Mouse (Mus musculus) kidney, embryonic 15.5 days (tissue): ENCODE results near the gene Cmss1. TPM values are rescaled to one million over a fixed set of nuclear protein-coding genes. Genes with fewer than 3 reads are reported as not detected.

ENCODE experiments used
- ATAC-seq: fragments of 200-750 bp; cut with Nextera tagmentation; replicated peaks from 2 replicates; pipeline ENCODE4 v1.8.0; 2017; ENCODE audit warnings: moderate TSS enrichment; ENCODE audit not compliant: low FRiP score
- H3K27ac ChIP-seq: fragments of 300-500 bp; sonication (generic); 2 replicates; pipeline ENCODE4 v1.5.1; 2015; ENCODE audit warnings: mild to moderate bottlenecking, inconsistent platforms
- H3K27me3 ChIP-seq: fragments of 300-500 bp; sonication (generic); 2 replicates; pipeline ENCODE4 v1.6.1; 2015; ENCODE audit warnings: inconsistent platforms
- H3K36me3 ChIP-seq: fragments of 300-500 bp; sonication (generic); 2 replicates; pipeline ENCODE4 v1.6.1; 2015; ENCODE audit warnings: inconsistent platforms
- H3K4me1 ChIP-seq: fragments of 300-500 bp; sonication (generic); 2 replicates; pipeline ENCODE4 v1.6.1; 2015; ENCODE audit warnings: inconsistent platforms
- H3K4me2 ChIP-seq: fragments of 300-500 bp; sonication (generic); 2 replicates; pipeline ENCODE4 v1.6.1; 2015; ENCODE audit warnings: moderate library complexity, mild to moderate bottlenecking, inconsistent platforms
- H3K4me3 ChIP-seq: fragments of 300-500 bp; sonication (generic); replicated peaks from 2 replicates; pipeline ENCODE4 v1.5.1; 2015; ENCODE audit warnings: mild to moderate bottlenecking, inconsistent platforms
- H3K9ac ChIP-seq: fragments of 300-500 bp; sonication (generic); 2 replicates; pipeline ENCODE4 v1.6.1; 2015; ENCODE audit warnings: mild to moderate bottlenecking, inconsistent platforms
- H3K9me3 ChIP-seq: fragments of 300-500 bp; sonication (generic); replicated peaks from 2 replicates; pipeline ENCODE4 v1.6.1; 2016; ENCODE audit warnings: inconsistent platforms
- WGBS: fragments of 180-500 bp; shearing (Covaris S2); methylation state at CpG from one replicate; pipeline ENCODE4 v1.1.7; 2015; ENCODE audit warnings: mixed read lengths; 5-methylcytosine and 5-hydroxymethylcytosine counted together
- polyA plus RNA-seq: library from polyadenylated mRNA; unstranded; fragments of >200 nt; fragmentation: Nextera tagmentation; extraction: Ambion mirVana; gene quantifications from 2 replicates; pipeline ENCODE4 v1.2.1, GENCODE M21; 2015

Cmss1 gene
- polyA plus RNA-seq, 1 experiment from 2014 or later = 60.8 TPM

- no peak overlapping the region for H3K4me2 ChIP-seq
- 0 out of 2 replicates have a peak overlapping the region, but pooled peaks have one; percentile 20 for H3K27ac ChIP-seq
- H3K9me3 ChIP-seq = no peaks in the 10 kb centered on the region
- no peak for ATAC-seq
- H3K36me3 ChIP-seq = no peaks in the 10 kb centered on the region
- no peak overlapping the region for H3K4me3 ChIP-seq
- peaks cover 6% of the 10 kb centered on the region for H3K27me3 ChIP-seq
- H3K9ac ChIP-seq = no peak overlapping the region
- WGBS = 73% methylated on average over 7 of the region's 7 CpGs
- peaks cover 56% of the 10 kb centered on the region for H3K4me1 ChIP-seq
Measured at GRCm38 (mm10) chr16:57364498-57364897, 242.2 kb downstream of the Cmss1 start.

- peak; percentile 78 for ATAC-seq
- Histone ChIP-seq H3K4me1 (peaks cover 45% of the 10 kb centered on the region), H3K4me2 (peak overlapping the region; percentile 41), H3K9me3 (no peaks in the 10 kb centered on the region), H3K9ac (no peak overlapping the region), H3K27ac (peak overlapping the region; percentile 25; the same call in 1 of the 2 replicates), H3K4me3 (no peak overlapping the region), H3K36me3 (no peaks in the 10 kb centered on the region), H3K27me3 (peaks cover 6% of the 10 kb centered on the region)
- 33% methylated on average over 18 of the region's 18 CpGs for WGBS
Measured at GRCm38 (mm10) chr16:57362679-57363401, 243.8 kb downstream of the Cmss1 start.

- no peaks in the 10 kb centered on the region for H3K36me3 ChIP-seq
- peaks cover 28% of the 10 kb centered on the region for H3K4me1 ChIP-seq
- peaks cover 6% of the 10 kb centered on the region for H3K27me3 ChIP-seq
- ATAC-seq = no peak
- H3K4me3 ChIP-seq = no peak overlapping the region
- no peaks in the 10 kb centered on the region for H3K9me3 ChIP-seq
- H3K9ac ChIP-seq = no peak overlapping the region
- H3K4me2 ChIP-seq = no peak overlapping the region
- 92% methylated on average over 3 of the region's 3 CpGs for WGBS
- no peak overlapping the region for H3K27ac ChIP-seq
Measured at GRCm38 (mm10) chr16:57360785-57361184, 245.9 kb downstream of the Cmss1 start.

GRCm38 (mm10) chr16:57359251-57359650 is 247.4 kb downstream of the Cmss1 start:
- no peak overlapping the region for H3K27ac ChIP-seq
- 89% methylated on average over 10 of the region's 10 CpGs for WGBS
- H3K27me3 ChIP-seq = peaks cover 6% of the 10 kb centered on the region
- H3K4me3 ChIP-seq = no peak overlapping the region
- no peaks in the 10 kb centered on the region for H3K36me3 ChIP-seq
- H3K9ac ChIP-seq = no peak overlapping the region
- no peak overlapping the region for H3K4me2 ChIP-seq
- ATAC-seq = no peak
- no peaks in the 10 kb centered on the region for H3K9me3 ChIP-seq
- peaks cover 19% of the 10 kb centered on the region for H3K4me1 ChIP-seq

GRCm38 (mm10) chr16:57357011-57357410 is 249.7 kb downstream of the Cmss1 start:
- peaks cover 7% of the 10 kb centered on the region for H3K4me1 ChIP-seq
- no peaks in the 10 kb centered on the region for H3K36me3 ChIP-seq
- H3K27ac ChIP-seq = no peak overlapping the region
- H3K27me3 ChIP-seq = peaks cover 6% of the 10 kb centered on the region
- H3K4me2 ChIP-seq = no peak overlapping the region
- H3K9ac ChIP-seq = no peak overlapping the region
- H3K4me3 ChIP-seq = no peak overlapping the region
- WGBS = 88% methylated on average over 6 of the region's 6 CpGs
- no peaks in the 10 kb centered on the region for H3K9me3 ChIP-seq
- ATAC-seq = no peak

- no peaks in the 10 kb centered on the region for H3K36me3 ChIP-seq
- H3K4me3 ChIP-seq = no peak overlapping the region
- ATAC-seq = no peak
- H3K9me3 ChIP-seq = no peaks in the 10 kb centered on the region
- H3K4me2 ChIP-seq = no peak overlapping the region
- H3K9ac ChIP-seq = no peak overlapping the region
- WGBS = 52% methylated on average over 6 of the region's 6 CpGs
- H3K4me1 ChIP-seq = peaks cover 7% of the 10 kb centered on the region
- H3K27ac ChIP-seq = no peak overlapping the region
- H3K27me3 ChIP-seq = peaks cover 6% of the 10 kb centered on the region
Measured at GRCm38 (mm10) chr16:57356454-57356853, 250.2 kb downstream of the Cmss1 start.

- H3K27ac ChIP-seq = no peak overlapping the region
- no peaks in the 10 kb centered on the region for H3K27me3 ChIP-seq
- WGBS = 54% methylated on average over 6 of the region's 6 CpGs
- H3K4me2 ChIP-seq = no peak overlapping the region
- H3K9me3 ChIP-seq = no peaks in the 10 kb centered on the region
- no peaks in the 10 kb centered on the region for H3K36me3 ChIP-seq
- H3K4me1 ChIP-seq = peaks cover 9% of the 10 kb centered on the region
- no peak overlapping the region for H3K9ac ChIP-seq
- H3K4me3 ChIP-seq = no peak overlapping the region
- no peak for ATAC-seq
Measured at GRCm38 (mm10) chr16:57353932-57354331, 252.7 kb downstream of the Cmss1 start.

- WGBS = 90% methylated on average over 11 of the region's 11 CpGs
- Histone ChIP-seq H3K36me3 (no peaks in the 10 kb centered on the region), H3K9me3 (no peaks in the 10 kb centered on the region), H3K4me3 (no peak overlapping the region), H3K4me2 (no peak overlapping the region), H3K27ac (no peak overlapping the region), H3K9ac (no peak overlapping the region), H3K27me3 (no peaks in the 10 kb centered on the region), H3K4me1 (peaks cover 9% of the 10 kb centered on the region)
- no peak for ATAC-seq
Measured at GRCm38 (mm10) chr16:57353166-57353721, 253.4 kb downstream of the Cmss1 start.

GRCm38 (mm10) chr16:57352751-57353150 is 253.9 kb downstream of the Cmss1 start, which contains the start of gene Filip1l:
Filip1l (plus strand) TSS chr16:57353093.
- H3K36me3 ChIP-seq = no peaks in the 10 kb centered on the region
- WGBS = 83% methylated on average over 6 of the region's 6 CpGs
- no peak within 1 kb of the TSS for H3K4me3 ChIP-seq
- H3K9me3 ChIP-seq = no peaks in the 10 kb centered on the region
- H3K4me2 ChIP-seq = no peak within 1 kb of the TSS
- no peak for ATAC-seq
- H3K4me1 ChIP-seq = peaks cover 9% of the 10 kb centered on the region
- H3K9ac ChIP-seq = no peak within 1 kb of the TSS
- no peaks in the 10 kb centered on the region for H3K27me3 ChIP-seq
- no peak within 1 kb of the TSS for H3K27ac ChIP-seq

GRCm38 (mm10) chr16:57349689-57350088 is 257.0 kb downstream of the Cmss1 start:
- H3K36me3 ChIP-seq = no peaks in the 10 kb centered on the region
- no peaks in the 10 kb centered on the region for H3K27me3 ChIP-seq
- H3K4me1 ChIP-seq = peaks cover 9% of the 10 kb centered on the region
- H3K4me2 ChIP-seq = no peak overlapping the region
- no peaks in the 10 kb centered on the region for H3K9me3 ChIP-seq
- no peak overlapping the region for H3K4me3 ChIP-seq
- no peak overlapping the region for H3K27ac ChIP-seq
- ATAC-seq = no peak
- 51% methylated on average over 3 of the region's 3 CpGs for WGBS
- no peak overlapping the region for H3K9ac ChIP-seq

GRCm38 (mm10) chr16:57349039-57349438 is 257.6 kb downstream of the Cmss1 start:
- H3K27me3 ChIP-seq = no peaks in the 10 kb centered on the region
- no peaks in the 10 kb centered on the region for H3K9me3 ChIP-seq
- H3K36me3 ChIP-seq = no peaks in the 10 kb centered on the region
- no peak for ATAC-seq
- H3K4me2 ChIP-seq = no peak overlapping the region
- peaks cover 9% of the 10 kb centered on the region for H3K4me1 ChIP-seq
- 81% methylated on average over 3 of the region's 3 CpGs for WGBS
- no peak overlapping the region for H3K4me3 ChIP-seq
- no peak overlapping the region for H3K9ac ChIP-seq
- H3K27ac ChIP-seq = no peak overlapping the region

GRCm38 (mm10) chr16:57346258-57346657 is 260.4 kb downstream of the Cmss1 start:
- Histone ChIP-seq H3K9me3 (no peaks in the 10 kb centered on the region), H3K4me1 (peaks cover 6% of the 10 kb centered on the region), H3K27ac (no peak overlapping the region), H3K27me3 (no peaks in the 10 kb centered on the region), H3K4me3 (no peak overlapping the region), H3K36me3 (no peaks in the 10 kb centered on the region), H3K9ac (no peak overlapping the region), H3K4me2 (no peak overlapping the region)
- WGBS = 74% methylated on average over 3 of the region's 3 CpGs
- peak; percentile 76 for ATAC-seq

- 67% methylated on average over 5 of the region's 5 CpGs for WGBS
- Histone ChIP-seq H3K36me3 (no peaks in the 10 kb centered on the region), H3K4me2 (no peak overlapping the region), H3K9me3 (no peaks in the 10 kb centered on the region), H3K27me3 (no peaks in the 10 kb centered on the region), H3K27ac (no peak overlapping the region), H3K4me1 (peaks cover 20% of the 10 kb centered on the region), H3K4me3 (no peak overlapping the region), H3K9ac (no peak overlapping the region)
- no peak for ATAC-seq
Measured at GRCm38 (mm10) chr16:57340613-57340898, 266.1 kb downstream of the Cmss1 start.
